Mouse (Mus musculus): Measurements from ENCODE around the gene Scamp4. TPM values are rescaled to one million over a fixed set of nuclear protein-coding genes. Genes with fewer than 3 reads are reported as not detected.
A peak's percentile ranks its signal among the peaks of the same experiment; 100 is the strongest.

Scamp4 gene
- polyA plus RNA-seq, 1 experiment from 2014 or later: 105 TPM

DNA sequence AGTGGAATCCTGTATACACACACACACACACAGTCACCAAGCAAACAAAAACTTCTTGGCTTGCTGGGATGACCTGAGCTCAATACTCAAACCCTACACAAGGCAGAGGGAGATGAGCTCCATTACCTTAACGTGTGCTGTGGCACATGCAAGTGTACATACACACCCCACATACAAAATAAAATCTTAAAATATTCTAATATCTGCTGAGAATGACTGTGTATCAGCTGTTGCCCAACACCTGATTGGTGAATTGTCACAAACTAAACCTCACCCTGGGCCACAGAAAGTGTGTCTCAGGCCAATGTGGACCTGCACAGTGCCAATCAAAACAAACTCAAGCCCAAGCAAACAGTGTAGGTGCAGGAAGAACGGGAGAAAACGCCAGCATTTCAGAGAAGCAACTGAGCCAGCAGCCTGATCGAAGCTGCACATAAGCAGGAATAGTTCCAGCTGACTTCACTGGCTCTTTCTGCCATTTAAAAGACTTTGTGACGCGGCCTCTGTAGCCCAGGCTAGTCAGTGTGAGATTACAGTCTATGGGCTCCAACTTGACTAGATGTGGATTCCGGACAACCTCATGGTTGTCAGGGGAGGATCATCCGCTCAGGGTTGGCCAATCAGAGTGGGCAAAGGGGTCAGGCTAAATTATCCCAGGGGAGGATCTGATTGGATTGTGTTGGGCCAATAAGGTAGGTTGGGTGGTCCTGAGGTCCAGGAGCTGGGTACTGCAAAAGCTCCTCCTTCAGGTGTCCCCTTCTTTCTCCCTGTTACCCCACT, 17.0 kb downstream of the Scamp4 start:
- H3K9me3 ChIP-seq: no peaks in the 10 kb centered on the region
- no peak overlapping the region for H3K9ac ChIP-seq
- H3K4me3 ChIP-seq (replicated peaks): no peak overlapping the region
- no peak overlapping the region for H3K4me2 ChIP-seq (replicated peaks)
- H3K36me3 ChIP-seq: peaks cover 14% of the 10 kb centered on the region
- no peak for ATAC-seq
- H3K27me3 ChIP-seq (replicated peaks): no peaks in the 10 kb centered on the region
- no peak overlapping the region for H3K27ac ChIP-seq
- 37% methylated on average over 8 of the region's 8 CpGs for WGBS
- H3K4me1 ChIP-seq (replicated peaks): peaks cover 18% of the 10 kb centered on the region

DNA sequence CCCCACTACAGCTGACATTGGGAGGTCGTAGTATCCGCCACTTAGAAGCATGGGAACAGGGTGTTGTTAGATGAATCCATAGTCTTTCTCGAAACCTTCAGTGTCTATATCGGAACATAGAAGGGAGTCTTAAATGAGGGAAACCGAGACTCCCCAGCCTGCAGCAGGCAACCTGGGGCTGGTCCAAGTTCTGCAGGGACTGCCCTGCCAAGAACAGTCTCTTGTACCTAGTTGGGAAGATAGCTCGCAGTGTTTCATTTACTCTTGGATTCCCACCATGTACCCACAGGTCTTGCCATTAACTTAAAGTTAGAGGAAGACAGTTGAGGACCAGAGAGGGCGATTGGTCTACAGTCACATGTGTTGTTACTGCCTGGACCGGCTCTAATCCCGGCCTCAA, 17.7 kb downstream of the Scamp4 start:
- Histone ChIP-seq H3K4me2 (replicated peaks) (no peak overlapping the region), H3K4me1 (replicated peaks) (peaks cover 24% of the 10 kb centered on the region), H3K4me3 (replicated peaks) (no peak overlapping the region), H3K36me3 (peaks cover 7% of the 10 kb centered on the region; the same call in 1 of the 2 replicates), H3K9ac (no peak overlapping the region), H3K27ac (no peak overlapping the region), H3K9me3 (no peaks in the 10 kb centered on the region), H3K27me3 (replicated peaks) (no peaks in the 10 kb centered on the region)
- no peak for ATAC-seq
- WGBS: 85% methylated on average over 9 of the region's 9 CpGs

DNA sequence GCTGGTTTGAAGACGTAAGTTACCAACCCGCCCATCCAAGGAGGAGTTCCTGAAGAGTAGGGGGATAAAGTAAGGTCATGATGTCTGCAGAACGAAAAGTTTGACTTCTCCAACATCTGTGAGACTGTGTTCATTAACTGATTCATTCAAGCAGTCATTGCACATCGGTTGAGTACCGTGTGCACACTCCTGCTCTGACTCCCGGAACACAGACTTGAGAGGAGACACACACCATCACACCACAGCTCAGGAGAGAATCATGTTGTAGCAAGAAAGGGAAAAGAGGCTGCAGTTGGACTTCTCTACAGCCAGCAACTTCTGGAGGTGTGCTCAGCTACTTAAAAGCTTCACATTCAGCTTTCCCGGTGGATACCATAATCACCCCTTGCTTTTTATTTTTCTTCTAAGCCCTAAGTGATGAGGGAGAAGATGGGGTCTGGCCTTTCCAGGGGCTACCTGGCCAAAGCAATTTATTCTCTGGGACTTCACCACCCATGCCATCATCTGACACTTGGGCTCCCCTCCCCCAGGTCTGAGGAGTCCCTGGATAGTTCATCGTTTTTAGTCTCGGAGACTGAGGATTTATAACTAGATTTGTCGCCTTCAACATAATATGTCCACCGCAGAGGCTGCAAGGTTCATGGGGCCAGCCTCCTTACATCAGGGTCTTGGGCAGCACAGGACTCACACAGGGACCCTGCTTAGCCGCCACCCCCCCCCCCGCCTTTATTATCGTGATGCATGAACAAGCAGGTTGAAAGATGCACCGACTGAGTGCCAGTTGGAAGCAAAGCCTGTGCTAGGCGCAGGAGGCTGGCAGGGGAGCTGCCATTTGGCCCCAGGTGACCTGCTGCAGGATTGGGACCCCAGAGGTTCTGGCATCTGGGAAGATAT, 18.4 kb downstream of the Scamp4 start:
- 49% methylated on average over 16 of the region's 16 CpGs for WGBS
- Histone ChIP-seq H3K27me3 (replicated peaks) (no peaks in the 10 kb centered on the region), H3K4me3 (replicated peaks) (peak overlapping the region; percentile 88), H3K9ac (peak overlapping the region; percentile 51), H3K36me3 (no peaks in the 10 kb centered on the region), H3K4me1 (replicated peaks) (peaks cover 29% of the 10 kb centered on the region), H3K4me2 (replicated peaks) (peak overlapping the region; percentile 77), H3K27ac (peak overlapping the region; percentile 96), H3K9me3 (no peaks in the 10 kb centered on the region)
- ATAC-seq: no peak

DNA sequence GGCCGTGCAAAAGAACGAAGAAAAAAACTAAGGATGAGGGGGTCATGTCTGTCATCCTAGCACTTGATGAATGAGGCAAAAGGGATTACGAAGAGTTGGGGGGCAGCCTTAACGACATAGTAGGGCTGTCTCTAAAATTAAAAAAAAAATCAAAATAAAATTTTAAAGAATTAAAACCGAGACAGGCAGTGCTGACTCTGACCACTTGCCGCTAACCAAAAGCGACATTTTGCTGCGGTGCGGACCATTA, 18.9 kb downstream of the Scamp4 start:
- peak overlapping the region; percentile 51 for H3K9ac ChIP-seq
- H3K4me2 ChIP-seq (replicated peaks): peak overlapping the region; percentile 77
- peaks cover 35% of the 10 kb centered on the region for H3K4me1 ChIP-seq (replicated peaks)
- H3K4me3 ChIP-seq (replicated peaks): peak overlapping the region; percentile 88
- no peaks in the 10 kb centered on the region for H3K27me3 ChIP-seq (replicated peaks)
- no peaks in the 10 kb centered on the region for H3K36me3 ChIP-seq
- WGBS: 1% methylated on average over 9 of the region's 9 CpGs
- peak overlapping the region; percentile 96 for H3K27ac ChIP-seq
- ATAC-seq: no peak
- H3K9me3 ChIP-seq: no peaks in the 10 kb centered on the region

DNA sequence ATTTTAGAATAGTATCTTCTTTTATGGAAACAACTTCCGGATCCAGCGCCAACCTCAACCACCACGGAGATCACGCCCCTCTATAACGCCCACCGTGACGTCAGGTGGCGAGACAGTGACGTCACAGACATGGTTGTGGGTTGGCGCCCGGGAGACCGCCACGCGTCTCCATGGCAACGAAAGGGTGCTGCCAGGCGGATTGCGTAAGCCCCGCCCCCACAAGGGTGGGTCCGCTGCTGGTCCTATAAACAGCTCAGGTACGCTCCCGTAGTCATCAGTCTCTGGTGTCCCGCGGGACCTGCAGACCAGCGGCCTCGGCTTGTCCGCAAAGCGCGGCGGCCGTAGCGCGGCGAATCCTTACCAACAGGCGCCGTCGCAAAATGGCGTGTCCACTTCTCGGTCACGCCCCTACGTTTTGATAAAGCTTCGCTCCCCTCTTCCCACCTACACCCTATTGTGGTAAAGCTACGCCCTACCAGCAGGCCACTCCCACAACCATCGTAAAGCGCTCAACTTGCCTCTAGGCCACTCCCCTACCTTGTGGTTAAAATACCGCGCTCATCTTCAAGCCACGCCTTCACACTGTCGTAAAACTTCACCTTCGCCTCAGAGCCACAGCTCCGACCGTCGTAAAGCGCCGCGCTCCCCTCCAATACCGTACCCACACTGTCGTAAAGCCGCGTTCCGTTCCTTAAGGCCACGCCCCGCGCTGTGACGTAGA, 19.4 kb downstream of the Scamp4 start:
- Histone ChIP-seq H3K4me1 (replicated peaks) (peaks cover 36% of the 10 kb centered on the region), H3K27ac (peak overlapping the region; percentile 96), H3K4me2 (replicated peaks) (peak overlapping the region; percentile 77), H3K9me3 (no peaks in the 10 kb centered on the region), H3K27me3 (replicated peaks) (no peaks in the 10 kb centered on the region), H3K36me3 (no peaks in the 10 kb centered on the region), H3K4me3 (replicated peaks) (peak overlapping the region; percentile 88), H3K9ac (peak overlapping the region; percentile 82)
- under 1% methylated on average over 64 of the region's 64 CpGs for WGBS
- peak; percentile 97 for ATAC-seq

DNA sequence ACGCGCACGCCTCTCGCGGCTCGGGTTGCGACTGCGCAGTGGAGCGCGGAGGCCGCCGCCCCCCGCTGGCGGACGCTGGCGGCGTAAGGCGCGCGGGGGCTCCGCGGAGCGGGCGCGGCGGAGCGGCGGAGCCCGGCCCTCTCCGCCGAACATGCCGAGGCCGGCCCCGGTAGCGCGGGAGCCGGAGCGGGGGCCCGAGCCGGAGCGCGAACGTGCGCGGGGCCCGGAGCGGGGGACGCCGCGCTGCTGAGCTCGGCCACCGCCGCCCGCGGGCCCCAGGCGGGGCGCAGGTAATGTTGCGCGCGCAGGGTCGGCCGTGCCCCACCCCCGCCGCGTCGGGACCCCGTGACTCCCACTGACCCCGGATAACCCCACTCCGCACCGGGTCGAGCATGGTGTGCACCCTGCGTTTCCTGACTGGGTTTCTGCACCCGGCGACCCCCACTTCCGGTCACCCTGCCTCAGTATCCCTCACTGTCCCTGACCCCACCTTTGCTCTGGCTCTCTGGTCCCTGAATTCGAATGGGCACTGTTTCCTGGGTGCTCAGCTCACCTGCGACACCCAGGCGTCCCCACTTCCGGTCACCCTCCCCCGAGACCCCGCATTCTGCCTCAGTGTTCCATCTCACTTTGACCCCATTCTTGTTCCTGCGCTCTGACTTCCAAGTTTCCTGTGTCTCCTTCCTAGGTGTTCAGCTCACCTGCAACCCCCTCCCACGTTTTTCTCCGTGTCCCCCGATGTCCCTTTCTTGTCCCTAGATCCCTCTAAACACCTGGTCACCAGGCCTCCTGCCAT, 20.2 kb downstream of the Scamp4 start, which contains the start of gene Csnk1g2:
Csnk1g2 (plus strand) TSS at position 178 of the 796 bp plus-strand sequence.
- peak within 1 kb of the TSS; percentile 88 for H3K4me3 ChIP-seq (replicated peaks)
- peak within 1 kb of the TSS; percentile 82 for H3K9ac ChIP-seq
- WGBS: under 1% methylated on average over 70 of the region's 85 CpGs
- peak; percentile 84 for ATAC-seq
- no peaks in the 10 kb centered on the region for H3K9me3 ChIP-seq
- peaks cover 43% of the 10 kb centered on the region for H3K4me1 ChIP-seq (replicated peaks)
- peak within 1 kb of the TSS; percentile 96 for H3K27ac ChIP-seq
- H3K27me3 ChIP-seq (replicated peaks): no peaks in the 10 kb centered on the region
- no peaks in the 10 kb centered on the region for H3K36me3 ChIP-seq
- H3K4me2 ChIP-seq (replicated peaks): peak within 1 kb of the TSS; percentile 90

DNA sequence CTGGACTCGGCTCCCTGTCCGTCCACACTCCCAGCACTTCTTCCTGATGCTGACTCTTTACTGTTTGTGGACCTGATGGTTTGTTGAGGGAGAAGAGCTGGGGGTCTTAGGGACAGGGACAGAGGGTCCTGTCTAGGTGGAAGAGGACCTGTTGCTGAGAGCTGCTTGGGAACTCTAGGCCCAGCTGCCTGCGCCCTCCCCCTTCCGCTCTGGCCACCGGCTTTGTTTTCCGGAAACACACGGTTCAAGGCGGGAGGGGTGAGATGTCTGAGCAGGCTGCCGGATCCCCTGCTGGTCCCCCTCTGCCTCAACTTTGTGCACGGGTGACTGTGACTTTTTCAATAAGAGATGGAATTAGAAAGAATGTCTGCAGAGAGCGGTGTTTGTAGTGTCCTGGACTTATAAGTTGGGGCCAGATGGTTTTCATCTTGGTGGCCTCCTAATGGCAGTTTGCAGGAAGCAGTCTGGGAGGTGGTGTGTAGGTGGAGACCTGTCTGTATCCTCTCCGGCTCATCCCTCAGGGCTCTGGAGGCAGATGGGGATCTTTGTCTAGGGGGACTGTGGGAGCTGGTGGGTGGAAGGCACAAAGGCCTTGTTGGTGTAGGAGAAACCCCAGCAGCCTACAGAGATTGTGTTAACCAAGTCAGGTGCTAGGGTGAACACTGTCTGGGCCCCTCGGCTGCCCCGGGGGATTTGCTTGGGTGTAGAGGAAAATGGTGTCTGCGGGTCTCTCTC, 21.0 kb downstream of the Scamp4 start:
- Histone ChIP-seq H3K9ac (peak overlapping the region; percentile 82), H3K27ac (peak overlapping the region; percentile 89), H3K4me3 (replicated peaks) (peak overlapping the region; percentile 88), H3K9me3 (no peaks in the 10 kb centered on the region), H3K27me3 (replicated peaks) (no peaks in the 10 kb centered on the region), H3K36me3 (no peaks in the 10 kb centered on the region), H3K4me2 (replicated peaks) (peak overlapping the region; percentile 90), H3K4me1 (replicated peaks) (peaks cover 49% of the 10 kb centered on the region)
- ATAC-seq: no peak
- 9% methylated on average over 15 of the region's 15 CpGs for WGBS

DNA sequence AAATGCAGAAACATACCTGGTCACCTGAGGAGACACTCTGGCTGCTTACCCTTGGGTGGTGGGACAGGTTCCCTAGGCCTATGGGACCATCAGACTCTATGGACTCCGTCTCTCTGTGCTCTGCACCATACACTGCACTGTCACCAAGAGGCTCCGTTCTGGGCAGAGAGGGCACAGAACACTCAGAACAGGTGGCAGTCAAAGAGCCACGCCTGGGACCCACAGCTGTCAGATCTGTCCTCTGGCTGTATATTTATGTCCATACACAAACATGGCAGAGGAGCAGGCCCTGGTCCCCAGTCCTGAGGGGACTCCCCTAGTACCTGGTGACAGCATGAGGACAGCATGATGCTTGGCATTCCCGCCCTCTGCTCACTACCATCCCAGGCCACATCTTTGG, 23.1 kb downstream of the Scamp4 start:
- Histone ChIP-seq H3K9me3 (no peaks in the 10 kb centered on the region), H3K4me2 (replicated peaks) (no peak overlapping the region), H3K27ac (0 out of 2 replicates have a peak overlapping the region, but pooled peaks have one; percentile 34), H3K4me1 (replicated peaks) (peaks cover 55% of the 10 kb centered on the region), H3K27me3 (replicated peaks) (no peaks in the 10 kb centered on the region), H3K9ac (peak overlapping the region; percentile 28; the same call in 1 of the 2 replicates), H3K36me3 (peaks cover 3% of the 10 kb centered on the region; the same call in 1 of the 2 replicates), H3K4me3 (replicated peaks) (no peak overlapping the region)
- WGBS: 82% methylated on average over 4 of the region's 4 CpGs
- no peak for ATAC-seq

DNA sequence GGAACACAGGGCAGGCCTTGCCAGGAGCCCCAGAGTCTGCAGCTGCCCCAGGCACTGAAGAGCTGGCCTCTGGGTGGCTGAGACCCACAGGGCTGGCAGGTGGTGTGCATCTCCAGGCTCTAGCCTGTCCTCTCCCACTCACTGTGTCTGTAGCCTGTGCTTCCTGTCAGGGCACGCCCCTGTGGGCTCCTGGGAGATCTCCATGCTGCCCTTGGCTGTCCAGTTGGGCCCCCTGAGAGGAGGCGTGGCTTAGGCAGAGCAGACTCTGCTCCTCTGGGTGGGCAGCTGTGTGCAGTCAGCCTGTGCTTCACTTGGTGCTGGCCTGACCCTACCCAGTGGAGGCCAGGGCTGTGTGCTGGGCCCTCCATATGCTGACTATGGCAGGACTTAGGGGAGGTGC, 25.0 kb downstream of the Scamp4 start:
- peak; percentile 57 for ATAC-seq
- H3K4me2 ChIP-seq (replicated peaks): peak overlapping the region; percentile 18
- H3K4me1 ChIP-seq (replicated peaks): peaks cover 50% of the 10 kb centered on the region
- peaks cover 3% of the 10 kb centered on the region; the same call in 1 of the 2 replicates for H3K36me3 ChIP-seq
- H3K9me3 ChIP-seq: no peaks in the 10 kb centered on the region
- no peak overlapping the region for H3K9ac ChIP-seq
- peak overlapping the region; percentile 15; the same call in 1 of the 2 replicates for H3K27ac ChIP-seq
- 21% methylated on average over 2 of the region's 2 CpGs for WGBS
- no peaks in the 10 kb centered on the region for H3K27me3 ChIP-seq (replicated peaks)
- no peak overlapping the region for H3K4me3 ChIP-seq (replicated peaks)

DNA sequence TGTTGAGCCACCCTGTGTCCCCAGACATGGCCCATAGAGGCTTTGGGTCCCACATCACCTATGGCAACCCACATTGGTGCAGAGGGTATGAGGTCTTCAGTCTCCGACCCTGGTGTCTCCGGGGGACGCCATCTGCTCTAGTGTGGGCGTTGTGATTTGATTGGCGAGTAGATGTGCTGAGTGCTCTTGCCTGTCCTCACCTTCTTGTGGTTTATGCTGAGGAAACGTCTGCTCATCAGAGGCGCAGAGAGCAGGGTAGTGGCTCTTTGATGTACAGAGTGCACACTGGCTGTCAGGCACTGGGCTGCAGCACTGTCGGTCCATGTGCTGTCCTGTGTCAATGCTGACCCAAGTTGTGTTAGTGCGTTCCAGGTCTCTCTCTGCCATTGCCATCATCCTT, 26.3 kb downstream of the Scamp4 start:
- no peak overlapping the region for H3K9ac ChIP-seq
- H3K4me1 ChIP-seq (replicated peaks): peaks cover 44% of the 10 kb centered on the region
- H3K9me3 ChIP-seq: no peaks in the 10 kb centered on the region
- ATAC-seq: no peak
- no peaks in the 10 kb centered on the region for H3K27me3 ChIP-seq (replicated peaks)
- no peak overlapping the region for H3K4me3 ChIP-seq (replicated peaks)
- no peak overlapping the region for H3K4me2 ChIP-seq (replicated peaks)
- H3K36me3 ChIP-seq: peaks cover 4% of the 10 kb centered on the region; the same call in 1 of the 2 replicates
- no peak overlapping the region for H3K27ac ChIP-seq
- WGBS: 86% methylated on average over 9 of the region's 9 CpGs

DNA sequence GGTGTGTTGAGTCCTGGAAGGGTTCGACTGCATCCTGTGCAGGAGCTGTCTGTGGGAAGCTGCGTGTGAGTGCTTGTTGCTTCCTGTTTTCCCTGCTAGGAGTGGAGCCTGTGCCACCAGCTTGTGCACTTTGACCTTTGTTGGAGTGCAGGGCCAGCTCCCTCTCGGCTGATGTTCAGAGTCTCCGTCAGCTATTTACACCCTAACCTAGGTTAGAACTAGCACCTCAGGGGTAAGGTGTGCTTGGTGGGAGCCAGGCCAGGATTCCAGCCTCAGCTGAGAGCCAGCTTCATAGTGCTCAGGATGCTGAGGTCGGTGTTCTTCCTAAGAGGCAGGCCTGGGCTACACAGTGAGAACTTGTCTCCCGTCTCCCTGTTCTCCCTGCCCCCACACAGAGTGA, 32.7 kb downstream of the Scamp4 start:
- Histone ChIP-seq H3K9me3 (no peaks in the 10 kb centered on the region), H3K4me2 (replicated peaks) (no peak overlapping the region), H3K27ac (no peak overlapping the region), H3K27me3 (replicated peaks) (no peaks in the 10 kb centered on the region), H3K4me1 (replicated peaks) (no peaks in the 10 kb centered on the region), H3K4me3 (replicated peaks) (no peak overlapping the region), H3K36me3 (peaks cover 56% of the 10 kb centered on the region), H3K9ac (no peak overlapping the region)
- 65% methylated on average over 6 of the region's 6 CpGs for WGBS
- ATAC-seq: peak; percentile 15; the same call in 1 of the 2 replicates

Data from intestine, embryonic 15.5 days (tissue).